Mouse (Mus musculus): ENCODE results near the gene Vash1. TPM values are rescaled to one million over a fixed set of nuclear protein-coding genes. Genes with fewer than 3 reads are reported as not detected.
A peak's percentile ranks its signal among the peaks of the same experiment; 100 is the strongest.

Gene Vash1
- total and polyA plus RNA-seq, 3 experiments = 1.1 to 2.7 (median 2.2) TPM

GRCm38 (mm10) chr12:86694441-86694840 lies 15.9 kb downstream of the Vash1 start:
- dilution Hi-C loops (cut with MboI; ENCODE audit: extremely low pct_ligation_motif_present, extremely low pct_unique_long_range_greater_than_20kb, low sequenced_read_pairs) (no loop called here), in situ Hi-C loops (cut with MboI; ENCODE audit: low pct_ligation_motif_present, low pct_unique_long_range_greater_than_20kb, low sequenced_read_pairs) (no loop called here)
- peak; percentile 69 for DNase-seq (ENCODE audit: extremely low read depth)
- TF ChIP-seq MXI1 (IDR thresholded peaks at IDR 0.05; ENCODE audit: low read depth, low read length) = no peak
- no peak for TF ChIP-seq ZMIZ1 (IDR thresholded peaks at IDR 0.05; ENCODE audit: low read depth, low read length)
- TF ChIP-seq RAD21 (IDR thresholded peaks at IDR 0.05; ENCODE audit: low read depth, low read length) = no peak
- TF ChIP-seq USF1 (IDR thresholded peaks at IDR 0.05; ENCODE audit: low read depth, low read length) = no peak
- no peak for TF ChIP-seq MEF2A (IDR thresholded peaks at IDR 0.05; ENCODE audit: borderline replicate concordance, low read depth, low read length)
- TF ChIP-seq CTCF (conservative IDR thresholded peaks at IDR 0.05 in 1 of 2, IDR thresholded peaks at IDR 0.05 in 1 of 2; ENCODE audit: low read depth in 2 of 2, low read length in 2 of 2) = no peak
- peak; percentile 28; the same call in 1 of the 2 replicates for TF ChIP-seq TCF12 (IDR thresholded peaks at IDR 0.05; ENCODE audit: low read depth, low read length)
- no peak for TF ChIP-seq ELF1 (IDR thresholded peaks at IDR 0.05; ENCODE audit: low read depth, low read length)
- TF ChIP-seq ETS1 (conservative IDR thresholded peaks at IDR 0.05; ENCODE audit: low read depth, low read length) = peak; percentile 50; the same call in 1 of the 2 replicates
- TF ChIP-seq CHD1 (IDR thresholded peaks at IDR 0.05; ENCODE audit: low read depth, low read length) = no peak
- TF ChIP-seq BHLHE40 (IDR thresholded peaks at IDR 0.05; ENCODE audit: low read depth, low read length) = no peak
- no peak for TF ChIP-seq UBTF (IDR thresholded peaks at IDR 0.05; ENCODE audit: low read depth, low read length)
- TF ChIP-seq USF2 (conservative IDR thresholded peaks at IDR 0.05; ENCODE audit: low read depth, low read length) = no peak
- peak; percentile 48; the same call in 1 of the 2 replicates for TF ChIP-seq JUN (IDR thresholded peaks at IDR 0.05; ENCODE audit: insufficient read depth, low read depth, low read length)
- TF ChIP-seq KAT2A (IDR thresholded peaks at IDR 0.05; ENCODE audit: insufficient replicate concordance, low read length) = no peak
- peak; percentile 68; the same call in 1 of the 2 replicates for TF ChIP-seq EP300 (IDR thresholded peaks at IDR 0.05; ENCODE audit: low read length)
- TF ChIP-seq HCFC1 (IDR thresholded peaks at IDR 0.05; ENCODE audit: low read depth, low read length) = no peak
- TF ChIP-seq IRF4 (IDR thresholded peaks at IDR 0.05; ENCODE audit: low read depth, low read length) = peak; percentile 57
- 0 out of 2 replicates have a peak, but pooled peaks have one; percentile 27 for TF ChIP-seq JUND (conservative IDR thresholded peaks at IDR 0.05; ENCODE audit: low read depth, low read length)
- TF ChIP-seq MAZ (IDR thresholded peaks at IDR 0.05; ENCODE audit: low read depth, low read length) = 0 out of 2 replicates have a peak, but pooled peaks have one; percentile 30
- Histone ChIP-seq H3K9me3 (replicated peaks; ENCODE audit: low read length) (peaks cover 6% of the 10 kb centered on the region), H3K9ac (ENCODE audit: insufficient read depth, low read depth) (no peak overlapping the region), H3K79me2 (replicated peaks; ENCODE audit: control insufficient read depth, extremely low read depth, insufficient read depth, poor library complexity, severe bottlenecking) (no peaks in the 10 kb centered on the region), H3K27me3 (replicated peaks) (no peaks in the 10 kb centered on the region), H3K4me3 (replicated peaks in 1 of 3; ENCODE audit: low read depth in 2 of 3, low read length in 2 of 3, poor library complexity in 1 of 3) (no peak overlapping the region), H3K4me2 (ENCODE audit: insufficient read depth, low read depth, poor library complexity, severe bottlenecking) (no peak overlapping the region), H3K4me1 (ENCODE audit: control insufficient read depth in 1 of 2, insufficient read depth in 2 of 2) (peaks cover 25 to 58% of the 10 kb centered on the region in 2 experiments), H3K36me3 (replicated peaks in 1 of 2; ENCODE audit: control insufficient read depth in 1 of 2, insufficient read depth in 1 of 2, low read length in 1 of 2) (no peaks in the 10 kb centered on the region), H3K27ac (ENCODE audit: insufficient read depth, low read depth) (no peak overlapping the region)

- Histone ChIP-seq H3K4me2 (ENCODE audit: insufficient read depth, low read depth, poor library complexity, severe bottlenecking) (no peak overlapping the region), H3K27ac (ENCODE audit: insufficient read depth, low read depth) (no peak overlapping the region), H3K27me3 (replicated peaks) (no peaks in the 10 kb centered on the region), H3K9ac (ENCODE audit: insufficient read depth, low read depth) (no peak overlapping the region), H3K4me3 (replicated peaks in 1 of 3; ENCODE audit: low read depth in 2 of 3, low read length in 2 of 3, poor library complexity in 1 of 3) (no peak overlapping the region), H3K4me1 (ENCODE audit: control insufficient read depth in 1 of 2, insufficient read depth in 2 of 2) (peaks cover 14 to 33% of the 10 kb centered on the region in 2 experiments), H3K36me3 (replicated peaks in 1 of 2; ENCODE audit: control insufficient read depth in 1 of 2, insufficient read depth in 1 of 2, low read length in 1 of 2) (peaks cover 0 to 19% of the 10 kb centered on the region in 2 experiments), H3K9me3 (replicated peaks; ENCODE audit: low read length) (peaks cover 6% of the 10 kb centered on the region), H3K79me2 (replicated peaks; ENCODE audit: control insufficient read depth, extremely low read depth, insufficient read depth, poor library complexity, severe bottlenecking) (no peaks in the 10 kb centered on the region)
- TF ChIP-seq CTCF (conservative IDR thresholded peaks at IDR 0.05 in 1 of 2, IDR thresholded peaks at IDR 0.05 in 1 of 2; ENCODE audit: low read depth in 2 of 2, low read length in 2 of 2) (no peak), CHD2 (IDR thresholded peaks at IDR 0.05; ENCODE audit: low read length) (no peak), ZNF384 (IDR thresholded peaks at IDR 0.05; ENCODE audit: low read depth, low read length) (no peak), JUND (conservative IDR thresholded peaks at IDR 0.05; ENCODE audit: low read depth, low read length) (no peak), JUN (IDR thresholded peaks at IDR 0.05; ENCODE audit: insufficient read depth, low read depth, low read length) (no peak), NELFE (IDR thresholded peaks at IDR 0.05; ENCODE audit: low read depth, low read length) (no peak), RCOR1 (conservative IDR thresholded peaks at IDR 0.05; ENCODE audit: low read depth, low read length) (no peak), USF2 (conservative IDR thresholded peaks at IDR 0.05; ENCODE audit: low read depth, low read length) (no peak), ELF1 (IDR thresholded peaks at IDR 0.05; ENCODE audit: low read depth, low read length) (no peak), IRF4 (IDR thresholded peaks at IDR 0.05; ENCODE audit: low read depth, low read length) (no peak), MYC (IDR thresholded peaks at IDR 0.05; ENCODE audit: low read depth, low read length) (no peak), KAT2A (IDR thresholded peaks at IDR 0.05; ENCODE audit: insufficient replicate concordance, low read length) (no peak), BHLHE40 (IDR thresholded peaks at IDR 0.05; ENCODE audit: low read depth, low read length) (no peak), RAD21 (IDR thresholded peaks at IDR 0.05; ENCODE audit: low read depth, low read length) (no peak), PAX5 (IDR thresholded peaks at IDR 0.05; ENCODE audit: low read length) (no peak), ZKSCAN1 (IDR thresholded peaks at IDR 0.05; ENCODE audit: borderline replicate concordance, low read depth, low read length) (no peak), HCFC1 (IDR thresholded peaks at IDR 0.05; ENCODE audit: low read depth, low read length) (no peak)
- no peak for DNase-seq (ENCODE audit: extremely low read depth)
- dilution Hi-C loops (cut with MboI; ENCODE audit: extremely low pct_ligation_motif_present, extremely low pct_unique_long_range_greater_than_20kb, low sequenced_read_pairs) = no loop called here
- in situ Hi-C loops (cut with MboI; ENCODE audit: low pct_ligation_motif_present, low pct_unique_long_range_greater_than_20kb, low sequenced_read_pairs) = no loop called here
Measured at GRCm38 (mm10) chr12:86697996-86698395, 19.5 kb downstream of the Vash1 start.
